Mouse (Mus musculus) E14TG2a.4 (cell line): ENCODE results near the gene 2700049A03Rik.

ENCODE experiments used
- CTCF ChIP-seq: conservative IDR thresholded peaks from 2 replicates; pipeline ENCODE4 v1.5.1; 2014; ENCODE audit warnings: low read length
- POU5F1 ChIP-seq: IDR thresholded peaks from 2 replicates; pipeline ENCODE4 v1.6.1; 2014; ENCODE audit warnings: low read length, borderline replicate concordance

DNA sequence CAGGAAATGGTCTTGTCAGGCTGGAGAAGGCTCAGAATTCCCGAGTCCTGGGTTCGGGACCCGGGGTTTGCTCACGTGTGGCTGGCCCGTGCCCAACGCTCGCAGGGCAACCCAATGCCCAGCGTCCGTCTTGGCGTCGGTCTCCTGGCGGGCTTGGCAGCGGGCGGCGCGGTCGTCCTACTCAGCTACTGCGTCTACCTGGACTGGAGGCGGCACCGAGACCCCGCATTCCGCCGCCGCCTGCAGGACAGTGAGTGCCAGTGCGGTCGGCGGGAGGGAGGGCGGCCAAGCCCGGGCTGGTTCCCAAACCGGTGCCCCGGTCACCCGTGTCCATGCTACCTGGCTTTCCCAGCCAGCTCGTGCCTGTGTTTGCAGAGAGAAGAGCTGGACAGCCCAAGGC is 25.3 kb upstream of the 2700049A03Rik start, which contains the start of gene Tomm20l:
- TF ChIP-seq CTCF (no peak), POU5F1 (no peak)
